Mouse (Mus musculus) lung, postnatal 0 days (tissue): Measurements from ENCODE around the gene Cyth1. TPM values are rescaled to one million over a fixed set of nuclear protein-coding genes. Genes with fewer than 3 reads are reported as not detected.

Experiments used
- ATAC-seq: fragments of 200-750 bp; cut with Nextera tagmentation; 2 replicates; pipeline ENCODE4 v1.8.0; 2017; ENCODE audit warnings: moderate library complexity
- DNase-seq: peaks from one replicate; pipeline ENCODE4 v3.0.0-alpha.2; 2016; ENCODE audit warnings: low spot score
- H3K27ac ChIP-seq: fragments of 300-500 bp; sonication (generic); 2 replicates; pipeline ENCODE4 v1.5.1; 2014; ENCODE audit warnings: antibody characterized with exemption, mild to moderate bottlenecking, low read length, mixed read lengths
- H3K27me3 ChIP-seq: fragments of 300-500 bp; sonication (generic); replicated peaks from 2 replicates; pipeline ENCODE4 v1.6.1; 2014; ENCODE audit warnings: low read length, mixed read lengths; ENCODE audit not compliant: insufficient read depth
- H3K36me3 ChIP-seq: fragments of 300-500 bp; sonication (generic); 2 replicates; pipeline ENCODE4 v1.6.1; 2014; ENCODE audit warnings: low read length, mixed read lengths; ENCODE audit not compliant: insufficient read depth
- H3K4me1 ChIP-seq: fragments of 300-500 bp; sonication (generic); 2 replicates; pipeline ENCODE4 v1.6.1; 2014; ENCODE audit warnings: antibody characterized with exemption, low read depth, low read length, mixed read lengths; ENCODE audit not compliant: insufficient read depth
- H3K4me2 ChIP-seq: fragments of 300-500 bp; sonication (generic); replicated peaks from 2 replicates; pipeline ENCODE4 v1.6.1; 2014; ENCODE audit warnings: low read depth, mild to moderate bottlenecking, low read length, moderate library complexity, mixed read lengths
- H3K4me3 ChIP-seq: fragments of 300-500 bp; sonication (generic); 2 replicates; pipeline ENCODE4 v1.5.1; 2014; ENCODE audit warnings: low read depth, low read length
- H3K9ac ChIP-seq: fragments of 300-500 bp; sonication (generic); replicated peaks from 2 replicates; pipeline ENCODE4 v1.6.1; 2014; ENCODE audit warnings: low read depth, mild to moderate bottlenecking
- H3K9me3 ChIP-seq: fragments of 300-500 bp; sonication (generic); 2 replicates; pipeline ENCODE4 v1.6.1; 2016; ENCODE audit warnings: low read length, mixed read lengths
- CTCF ChIP-seq: IDR thresholded peaks from 2 replicates; pipeline ENCODE4 v1.5.1; 2016; ENCODE audit warnings: antibody characterized with exemption, mild to moderate bottlenecking
- EP300 ChIP-seq: IDR thresholded peaks from 2 replicates; pipeline ENCODE4 v1.6.1; 2016; ENCODE audit warnings: antibody characterized with exemption, mild to moderate bottlenecking, control low read depth
- WGBS: fragments of 180-500 bp; shearing (Covaris S2); extraction: QIAGEN DNeasy Blood & Tissue Kit; methylation state at CpG from one replicate; pipeline ENCODE4 v1.1.7; 2014; 5-methylcytosine and 5-hydroxymethylcytosine counted together
- polyA plus RNA-seq: library from polyadenylated mRNA; unstranded; fragments of >200 nt; fragmentation: Nextera tagmentation; extraction: Ambion mirVana; gene quantifications from 2 replicates; pipeline ENCODE4 v1.2.1, GENCODE M21; 2015

Cyth1 gene
- polyA plus RNA-seq, 1 experiment from 2014 or later = 19.5 TPM

DNA sequence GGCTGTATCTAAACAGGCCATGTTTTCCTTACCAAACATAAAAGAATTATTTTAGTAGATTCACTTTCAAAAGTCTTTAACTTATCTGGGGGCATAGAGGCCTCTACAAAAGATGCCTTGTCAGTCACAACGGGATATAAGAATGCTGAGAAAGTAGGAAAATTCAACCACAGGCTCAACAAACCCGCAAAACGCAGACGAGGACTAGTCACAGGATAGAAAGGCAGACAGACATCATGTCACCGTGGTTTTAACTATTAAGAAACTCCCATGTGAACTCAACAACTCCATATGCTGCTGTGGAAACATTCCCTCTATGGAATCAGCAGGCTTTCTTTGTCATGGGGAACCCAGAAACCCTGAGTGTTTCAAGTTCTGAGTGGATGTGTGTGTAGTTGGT, 18.5 kb downstream of the Cyth1 start:
- H3K9me3 ChIP-seq = no peaks in the 10 kb centered on the region

GRCm38 (mm10) chr11:118227650-118228049, 20.7 kb downstream of the Cyth1 start:
- no peaks in the 10 kb centered on the region for H3K9me3 ChIP-seq
- DNase-seq (no peak), ATAC-seq (no peak)
- H3K9ac ChIP-seq = no peak overlapping the region
- H3K27ac ChIP-seq = no peak overlapping the region
- peaks cover 5% of the 10 kb centered on the region for H3K4me1 ChIP-seq
- H3K4me2 ChIP-seq = no peak overlapping the region
- TF ChIP-seq CTCF = no peak
- no peak for TF ChIP-seq EP300
- WGBS = 59% methylated on average over 7 of the region's 7 CpGs
- no peak overlapping the region for H3K4me3 ChIP-seq
- no peaks in the 10 kb centered on the region for H3K36me3 ChIP-seq
- no peaks in the 10 kb centered on the region for H3K27me3 ChIP-seq

More for the DNA sequence above, 18.5 kb downstream of the Cyth1 start:
- ATAC-seq (no peak), DNase-seq (no peak)
- no peak overlapping the region for H3K9ac ChIP-seq
- H3K27ac ChIP-seq = no peak overlapping the region
- no peaks in the 10 kb centered on the region for H3K27me3 ChIP-seq
- WGBS = 85% methylated on average over 5 of the region's 5 CpGs
- H3K4me1 ChIP-seq = peaks cover 7% of the 10 kb centered on the region
- no peak overlapping the region for H3K4me2 ChIP-seq
- TF ChIP-seq CTCF (no peak), EP300 (no peak)
- no peak overlapping the region for H3K4me3 ChIP-seq
- no peaks in the 10 kb centered on the region for H3K36me3 ChIP-seq

DNA sequence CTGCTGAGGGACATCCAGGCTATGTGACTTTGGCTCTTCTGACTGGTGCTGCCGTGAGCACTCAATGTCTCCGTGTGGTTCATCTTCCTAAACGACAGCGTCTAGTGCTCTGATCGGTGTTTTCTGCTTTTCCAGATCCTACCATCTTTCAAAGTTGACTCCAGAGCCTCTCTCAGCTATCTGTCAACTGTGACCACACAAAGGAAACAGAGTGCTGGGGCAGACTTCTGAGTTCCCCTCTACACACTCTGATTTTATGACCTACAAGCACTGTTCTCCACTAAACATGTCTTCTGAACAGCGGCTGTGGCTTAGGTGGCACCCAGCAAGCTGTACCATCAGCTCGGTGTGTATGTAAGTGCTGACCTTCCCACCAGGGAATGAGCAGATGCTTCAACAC, 21.5 kb downstream of the Cyth1 start:
- H3K36me3 ChIP-seq = no peaks in the 10 kb centered on the region
- H3K4me2 ChIP-seq = no peak overlapping the region
- ATAC-seq (no peak), DNase-seq (no peak)
- WGBS = 83% methylated on average over 7 of the region's 7 CpGs
- TF ChIP-seq EP300 (no peak), CTCF (no peak)
- H3K27me3 ChIP-seq = no peaks in the 10 kb centered on the region
- no peak overlapping the region for H3K9ac ChIP-seq
- no peaks in the 10 kb centered on the region for H3K9me3 ChIP-seq
- H3K4me1 ChIP-seq = no peaks in the 10 kb centered on the region; the same call in 1 of the 2 replicates
- H3K4me3 ChIP-seq = no peak overlapping the region
- no peak overlapping the region for H3K27ac ChIP-seq

DNA sequence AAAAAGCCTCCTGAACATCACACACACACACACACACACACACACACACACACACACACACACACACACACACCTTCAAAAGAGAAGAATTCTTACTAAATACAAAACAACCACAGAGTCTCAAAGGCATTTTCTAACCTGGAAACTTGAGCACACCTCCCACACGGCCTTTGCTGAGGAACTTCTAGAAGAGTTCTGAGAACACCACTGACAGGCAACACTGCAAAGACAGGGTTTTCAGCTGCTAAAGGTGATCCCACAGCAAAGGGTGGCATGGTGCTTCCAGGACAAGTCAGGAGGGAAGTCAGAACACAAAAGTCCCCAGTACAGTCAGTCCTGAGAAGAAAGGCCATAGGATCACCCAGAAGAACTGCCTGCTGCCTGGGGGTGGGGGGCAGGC, 22.5 kb downstream of the Cyth1 start:
- no peak for ATAC-seq
- Histone ChIP-seq H3K27ac (no peak overlapping the region), H3K9ac (no peak overlapping the region), H3K36me3 (no peaks in the 10 kb centered on the region), H3K27me3 (no peaks in the 10 kb centered on the region), H3K4me3 (no peak overlapping the region), H3K4me1 (no peaks in the 10 kb centered on the region; the same call in 1 of the 2 replicates), H3K9me3 (no peaks in the 10 kb centered on the region), H3K4me2 (no peak overlapping the region)
- no peak for DNase-seq
- WGBS = 65% methylated on average over 1 of the region's 1 CpGs
- TF ChIP-seq CTCF (no peak), EP300 (no peak)

DNA sequence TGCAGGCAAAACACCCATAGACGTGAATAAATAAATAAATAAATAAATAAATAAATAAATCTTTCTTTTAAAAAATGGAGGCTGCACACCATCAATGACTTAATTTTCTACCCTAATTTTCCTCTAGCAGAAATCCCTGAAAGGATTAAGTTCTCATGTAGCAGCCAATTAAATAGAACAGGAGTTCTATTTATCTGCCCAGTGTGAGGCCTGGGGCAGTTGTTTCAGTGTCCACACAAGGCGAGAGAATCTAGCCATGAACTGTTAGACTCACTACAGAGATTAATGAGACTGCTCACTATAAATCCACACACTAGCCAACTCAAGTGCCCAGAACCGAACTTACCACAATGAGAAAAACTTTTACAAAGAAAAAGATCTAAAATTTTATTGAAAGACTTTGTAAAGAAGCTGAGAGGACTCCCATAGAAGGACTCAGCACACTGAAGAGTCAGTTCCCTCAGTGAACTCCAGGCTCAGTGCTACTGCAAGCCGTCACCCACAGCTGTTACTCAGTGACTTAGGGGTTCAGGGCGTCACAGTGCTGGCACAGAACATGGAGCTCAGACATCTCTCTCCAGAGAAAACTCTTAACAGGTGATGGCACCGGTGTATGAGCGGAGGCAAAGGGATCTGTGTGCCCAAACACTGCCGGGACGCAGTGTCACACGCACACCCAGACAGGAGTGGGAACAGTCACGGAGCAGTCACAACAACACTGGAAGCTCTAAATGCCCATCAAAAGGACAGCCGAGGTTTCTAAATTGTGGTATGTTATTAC, 23.1 kb downstream of the Cyth1 start:
- TF ChIP-seq EP300 (no peak), CTCF (no peak)
- Histone ChIP-seq H3K4me3 (no peak overlapping the region), H3K9ac (no peak overlapping the region), H3K4me2 (no peak overlapping the region), H3K4me1 (no peaks in the 10 kb centered on the region; the same call in 1 of the 2 replicates), H3K27me3 (no peaks in the 10 kb centered on the region), H3K27ac (no peak overlapping the region), H3K36me3 (no peaks in the 10 kb centered on the region), H3K9me3 (no peaks in the 10 kb centered on the region)
- 77% methylated on average over 12 of the region's 12 CpGs for WGBS
- no peak for ATAC-seq
- DNase-seq = no peak

DNA sequence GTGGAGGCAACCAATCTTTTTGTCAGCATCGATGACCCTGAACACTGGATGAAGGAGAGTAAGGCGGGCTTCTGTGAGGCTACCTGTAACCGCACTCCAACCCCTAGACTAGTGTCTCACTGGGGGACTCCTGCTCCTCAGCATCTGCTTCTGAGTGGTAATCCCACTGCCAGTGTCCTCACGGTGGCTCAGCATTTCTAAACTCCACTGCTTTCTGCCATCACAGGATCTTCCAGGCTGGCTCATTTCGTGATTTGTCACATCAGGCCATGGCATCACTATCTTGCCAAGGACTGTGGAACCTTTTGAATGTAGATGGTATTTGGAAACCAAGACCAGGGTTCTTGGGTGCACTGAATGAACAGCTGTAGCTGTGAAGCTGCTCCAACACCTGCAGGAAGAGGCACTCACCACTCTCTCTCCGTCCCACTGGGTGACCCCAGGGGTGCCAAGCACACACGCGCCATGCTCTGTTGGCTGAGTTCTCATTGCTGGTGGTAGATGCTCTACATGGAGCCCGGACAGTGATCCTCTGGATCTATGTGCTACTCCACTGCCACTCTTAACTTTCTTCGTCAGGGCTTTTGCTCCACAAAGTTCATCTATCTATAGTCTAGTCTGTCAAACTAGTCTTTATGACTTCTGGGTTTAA, 24.9 kb downstream of the Cyth1 start:
- TF ChIP-seq EP300 = no peak
- TF ChIP-seq CTCF = no peak
- no peak for DNase-seq
- H3K36me3 ChIP-seq = no peaks in the 10 kb centered on the region
- no peak overlapping the region for H3K4me3 ChIP-seq
- no peak overlapping the region for H3K27ac ChIP-seq
- H3K27me3 ChIP-seq = no peaks in the 10 kb centered on the region
- no peaks in the 10 kb centered on the region for H3K9me3 ChIP-seq
- no peak for ATAC-seq
- no peak overlapping the region for H3K4me2 ChIP-seq
- WGBS = 75% methylated on average over 10 of the region's 10 CpGs
- H3K4me1 ChIP-seq = no peaks in the 10 kb centered on the region; the same call in 1 of the 2 replicates
- no peak overlapping the region for H3K9ac ChIP-seq
